ENCODE assay signal across 11 mouse cellular contexts in genomic region chr9:118694420-118694825, GRCm38 (mm10).
DNase-seq lines count a peak whose midpoint lies in the region; ATAC-seq lines count a peak whose summit lies in the region.
"Had no signal": no experiment of that assay in that cellular context is flagged by ENCODE, and none has a peak within 500 bp of the region (broad histone marks: within the 10 kb centered on the region; RNA-seq: fewer than 3 reads in every experiment).

No protein-coding gene starts in this region.

- peaks cover 36% of the 10 kb centered on the region for H3K36me3 ChIP-seq in kidney, embryonic 14.5 days (ENCODE audit: control insufficient read depth, insufficient read depth, low read length)
- H3K36me3 ChIP-seq in embryonic facial prominence, embryonic 12.5 days: peaks cover 11% of the 10 kb centered on the region
- H3K36me3 ChIP-seq in heart, embryonic 10.5 days: peaks cover 25% of the 10 kb centered on the region; the same call in 1 of the 2 replicates
- peaks cover 26% of the 10 kb centered on the region for H3K36me3 ChIP-seq in limb, embryonic 13.5 days
- H3K36me3 ChIP-seq: G1E; hindbrain, embryonic 12.5 days; neural tube, embryonic 12.5 days had no signal

- WGBS in kidney, embryonic 14.5 days: 60% methylated on average over 8 of the region's 8 CpGs
- 23% methylated on average over 8 of the region's 8 CpGs for WGBS in embryonic facial prominence, embryonic 12.5 days
- 35% methylated on average over 8 of the region's 8 CpGs for WGBS in heart, embryonic 10.5 days
- WGBS in limb, embryonic 13.5 days: 10% methylated on average over 8 of the region's 8 CpGs

- no peak overlapping the region for H3K4me2 ChIP-seq in kidney, embryonic 14.5 days (replicated peaks; ENCODE audit: low read depth, low read length)
- no peak overlapping the region for H3K4me2 ChIP-seq in embryonic facial prominence, embryonic 12.5 days (replicated peaks)
- peak overlapping the region; percentile 37 for H3K4me2 ChIP-seq in limb, embryonic 13.5 days (replicated peaks)
- H3K4me2 ChIP-seq: hindbrain, embryonic 12.5 days; neural tube, embryonic 12.5 days had no signal

- intact Hi-C loops in left cerebral cortex, postnatal 36 days (cut with DNase I): no loop called here

- ATAC-seq in kidney, embryonic 14.5 days (ENCODE audit: low FRiP score, low TSS enrichment): no peak
- peak; percentile 89 for ATAC-seq in embryonic facial prominence, embryonic 12.5 days (ENCODE audit: insufficient number of reproducible peaks, insufficient read depth, low FRiP score, low TSS enrichment)
- ATAC-seq in limb, embryonic 13.5 days (ENCODE audit: low FRiP score, low read depth): peak; percentile 91

- H3K9me3 ChIP-seq in kidney, embryonic 14.5 days (ENCODE audit: control insufficient read depth, low read length): no peaks in the 10 kb centered on the region
- H3K9me3 ChIP-seq in embryonic facial prominence, embryonic 12.5 days: no peaks in the 10 kb centered on the region
- H3K9me3 ChIP-seq in heart, embryonic 10.5 days: no peaks in the 10 kb centered on the region
- no peaks in the 10 kb centered on the region for H3K9me3 ChIP-seq in limb, embryonic 13.5 days
- H3K9me3 ChIP-seq: hindbrain, embryonic 12.5 days; megakaryocyte, embryonic 14.5 days; neural tube, embryonic 12.5 days had no signal

- H3K4me1 ChIP-seq in kidney, embryonic 14.5 days (ENCODE audit: control insufficient read depth, insufficient read depth, low read length): 0 out of 2 replicates have a peak, but pooled peaks cover 3% of the 10 kb centered on the region
- H3K4me1 ChIP-seq in embryonic facial prominence, embryonic 12.5 days: peaks cover 27% of the 10 kb centered on the region
- peaks cover 20% of the 10 kb centered on the region for H3K4me1 ChIP-seq in heart, embryonic 10.5 days
- H3K4me1 ChIP-seq in limb, embryonic 13.5 days: peaks cover 54% of the 10 kb centered on the region

- H3K9ac ChIP-seq in kidney, embryonic 14.5 days (ENCODE audit: low read depth, low read length): no peak overlapping the region
- H3K9ac ChIP-seq in embryonic facial prominence, embryonic 12.5 days: no peak overlapping the region
- no peak overlapping the region for H3K9ac ChIP-seq in limb, embryonic 13.5 days
- H3K9ac ChIP-seq: hindbrain, embryonic 12.5 days; neural tube, embryonic 12.5 days had no signal

- no peak overlapping the region for H3K27ac ChIP-seq in kidney, embryonic 14.5 days (ENCODE audit: low read depth, low read length)
- H3K27ac ChIP-seq in embryonic facial prominence, embryonic 12.5 days: peak overlapping the region; percentile 61; the same call in 1 of the 2 replicates
- H3K27ac ChIP-seq in heart, embryonic 10.5 days: peak overlapping the region; percentile 59; the same call in 1 of the 2 replicates
- H3K27ac ChIP-seq in limb, embryonic 13.5 days: 0 out of 2 replicates have a peak overlapping the region, but pooled peaks have one; percentile 48
- H3K27ac ChIP-seq: hindbrain, embryonic 12.5 days; neural tube, embryonic 12.5 days had no signal

- no peak overlapping the region for H3K4me3 ChIP-seq in kidney, embryonic 14.5 days (ENCODE audit: low read length)
- no peak overlapping the region for H3K4me3 ChIP-seq in embryonic facial prominence, embryonic 12.5 days
- no peak overlapping the region for H3K4me3 ChIP-seq in heart, embryonic 10.5 days
- H3K4me3 ChIP-seq in limb, embryonic 13.5 days: no peak overlapping the region
- H3K4me3 ChIP-seq: hindbrain, embryonic 12.5 days; megakaryocyte, embryonic 14.5 days; neural tube, embryonic 12.5 days had no signal

- peak; percentile 57 for DNase-seq in kidney, postnatal 10 days
- no peak for DNase-seq in heart, embryonic 10.5 days (ENCODE audit: low spot score)
- no peak for DNase-seq in gastrocnemius, postnatal 10 days
- DNase-seq in left cerebral cortex, postnatal 36 days (ENCODE audit: low spot score in 2 of 2): no peak

- H3K27me3 ChIP-seq in kidney, embryonic 14.5 days (ENCODE audit: control insufficient read depth, insufficient read depth, low read length): no peaks in the 10 kb centered on the region
- H3K27me3 ChIP-seq in embryonic facial prominence, embryonic 12.5 days: no peaks in the 10 kb centered on the region
- peaks cover 6% of the 10 kb centered on the region; the same call in 1 of the 2 replicates for H3K27me3 ChIP-seq in heart, embryonic 10.5 days (ENCODE audit: insufficient read depth, poor library complexity, severe bottlenecking)
- H3K27me3 ChIP-seq in limb, embryonic 13.5 days: 0 out of 2 replicates have a peak, but pooled peaks cover 2% of the 10 kb centered on the region
- H3K27me3 ChIP-seq: neural tube, embryonic 12.5 days had no signal
